Mouse (Mus musculus) telencephalon, adult 2 months (tissue): ENCODE data around the gene Sh3bp5.

Source experiments
- DNase-seq: peaks from one replicate; pipeline ENCODE4 v3.0.0-alpha.2; 2011; ENCODE audit warnings: low read depth, low spot score

Gene Sh3bp5

DNA sequence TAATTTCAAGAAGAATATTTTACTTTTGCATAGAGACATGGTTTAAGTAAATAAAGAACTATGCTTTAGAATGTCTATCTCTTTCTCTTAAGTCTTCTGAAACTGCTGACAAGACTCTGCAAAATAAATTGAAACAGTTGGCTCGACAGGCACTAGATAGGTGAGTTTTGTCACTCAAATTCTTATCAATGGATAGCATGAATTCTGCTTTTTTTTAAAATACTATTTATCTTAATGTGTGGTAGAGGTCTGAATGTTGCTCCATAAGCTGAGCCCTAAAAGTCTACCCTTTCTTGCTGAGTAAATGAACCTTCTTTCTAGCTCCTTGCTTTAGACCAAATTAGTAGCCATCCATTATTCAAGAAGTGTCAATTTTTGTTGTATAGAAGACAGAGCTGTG is 90.5 kb downstream of the Sh3bp5 start:
- DNase-seq, result no peak

GRCm38 (mm10) chr14:31343241-31343640 is 92.6 kb downstream of the Sh3bp5 start:
- DNase-seq, result no peak

DNA sequence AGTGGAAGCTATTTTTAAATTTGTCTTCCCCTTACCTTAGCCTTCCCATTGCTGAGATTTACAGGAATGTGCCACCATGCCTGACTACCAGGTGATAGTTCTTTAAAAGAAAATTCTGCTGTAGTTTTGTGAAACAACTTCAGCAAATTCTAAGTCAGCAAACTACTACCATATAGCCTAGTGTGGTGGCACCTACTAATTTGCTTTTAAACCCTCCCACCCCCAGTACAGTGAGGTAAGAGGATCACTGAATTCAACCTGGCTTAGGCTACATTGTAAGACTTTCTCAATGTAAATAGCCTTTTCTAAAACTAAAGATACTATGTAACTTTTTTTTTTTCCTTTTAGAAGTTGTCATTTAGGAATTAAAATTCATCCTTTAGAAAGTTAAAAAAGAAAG is 97.9 kb downstream of the Sh3bp5 start:
- no peak for DNase-seq

- no peak for DNase-seq
Measured at GRCm38 (mm10) chr14:31337406-31337805, 98.5 kb downstream of the Sh3bp5 start.

DNA sequence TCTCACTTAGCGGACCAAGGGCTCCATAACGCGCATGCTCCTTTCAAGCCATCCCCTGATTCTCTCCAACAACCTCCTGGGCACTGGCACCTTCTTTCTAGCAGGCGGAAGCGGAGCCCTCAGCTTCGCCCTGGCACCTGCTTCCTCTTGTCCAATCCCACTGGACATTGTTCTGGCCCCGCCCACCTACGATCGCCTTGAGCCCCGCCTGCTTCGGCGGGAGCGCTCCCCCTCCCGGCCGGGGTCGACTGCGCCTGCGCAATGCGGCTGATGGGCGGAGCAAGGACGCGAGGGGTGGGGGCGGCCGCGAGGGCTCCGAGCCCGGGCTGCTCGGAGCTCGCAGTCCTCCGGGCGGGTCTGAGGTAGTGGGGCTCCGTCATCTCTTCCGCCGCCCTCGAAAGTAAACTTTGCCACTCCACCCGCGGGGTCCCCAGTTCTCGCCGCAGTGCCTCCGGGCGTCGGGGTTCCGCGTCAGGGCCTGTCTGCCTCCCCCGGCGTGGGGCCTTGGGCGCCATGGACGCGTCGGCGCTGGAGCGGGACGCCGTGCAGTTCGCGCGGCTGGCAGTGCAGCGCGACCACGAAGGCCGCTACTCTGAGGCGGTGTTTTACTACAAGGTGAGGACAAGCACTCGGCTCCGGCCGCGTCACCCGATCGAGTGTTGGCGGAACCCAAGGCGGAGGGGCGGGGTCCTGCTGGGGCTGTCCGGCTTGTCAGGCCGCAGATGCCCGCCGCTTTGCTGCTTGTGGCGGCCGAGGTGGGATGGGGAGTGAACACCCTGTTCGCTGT is 99.3 kb downstream of the Sh3bp5 start, which contains the start of gene Capn7:
TSS of gene Capn7 (plus strand) at position 270 of the 787 bp plus-strand sequence.
- DNase-seq, result peak; percentile 97

DNA sequence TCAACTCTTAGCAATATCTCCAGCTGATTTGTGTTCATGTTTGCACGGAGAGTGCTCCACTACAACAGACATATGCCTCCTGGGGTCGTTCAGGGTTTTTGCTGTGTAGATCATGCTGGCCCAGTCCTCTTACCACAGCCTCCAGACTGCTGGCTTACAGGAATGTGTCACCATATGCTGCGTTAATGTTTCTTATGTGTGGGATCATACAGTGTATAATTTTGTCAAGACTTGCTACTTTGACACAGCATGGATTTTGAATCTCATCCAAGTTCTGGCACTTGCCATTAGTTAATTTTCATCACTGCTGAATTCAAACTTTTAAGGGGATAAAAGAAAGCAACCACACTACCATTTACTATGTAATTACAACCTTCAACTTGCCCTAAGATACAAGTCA is 100.1 kb downstream of the Sh3bp5 start:
- peak; percentile 55 for DNase-seq

- DNase-seq, result no peak
Measured at GRCm38 (mm10) chr14:31330957-31331356, 104.9 kb downstream of the Sh3bp5 start.

- no peak for DNase-seq
Measured at GRCm38 (mm10) chr14:31329741-31330140, 106.1 kb downstream of the Sh3bp5 start.

- DNase-seq, result peak; percentile 13
Measured at GRCm38 (mm10) chr14:31327681-31328080, 108.2 kb downstream of the Sh3bp5 start.

GRCm38 (mm10) chr14:31327196-31327595 is 108.7 kb downstream of the Sh3bp5 start:
- DNase-seq, result no peak

GRCm38 (mm10) chr14:31326770-31327169 is 109.1 kb downstream of the Sh3bp5 start:
- DNase-seq, result no peak

- no peak for DNase-seq
Measured at GRCm38 (mm10) chr14:31325551-31325950, 110.3 kb downstream of the Sh3bp5 start.

GRCm38 (mm10) chr14:31324851-31325250 is 111.0 kb downstream of the Sh3bp5 start:
- no peak for DNase-seq

GRCm38 (mm10) chr14:31323849-31324792 is 111.8 kb downstream of the Sh3bp5 start, which contains the start of gene Dnah1:
Gene Dnah1, minus strand, starts transcription at chr14:31323896.
- DNase-seq, result no peak

DNA sequence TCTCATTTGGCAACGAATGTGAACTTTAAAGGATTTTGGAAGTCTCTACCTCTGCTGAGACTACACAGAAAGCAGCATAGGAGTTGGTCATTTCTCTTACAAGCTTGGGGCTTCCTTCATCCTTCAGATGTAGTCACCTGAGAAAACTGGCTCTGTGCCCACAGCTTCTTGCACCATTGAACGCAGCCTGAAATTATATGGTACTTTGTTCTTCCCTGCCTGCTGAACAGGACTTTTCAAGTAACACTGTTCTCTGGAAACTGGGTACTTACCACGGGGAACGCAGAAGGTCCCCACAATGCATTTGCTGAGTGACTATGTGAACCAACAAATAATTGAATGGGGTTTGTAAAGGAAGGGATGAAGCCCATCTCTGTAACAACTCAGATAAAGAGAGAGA is 112.7 kb downstream of the Sh3bp5 start:
- DNase-seq, result no peak

DNA sequence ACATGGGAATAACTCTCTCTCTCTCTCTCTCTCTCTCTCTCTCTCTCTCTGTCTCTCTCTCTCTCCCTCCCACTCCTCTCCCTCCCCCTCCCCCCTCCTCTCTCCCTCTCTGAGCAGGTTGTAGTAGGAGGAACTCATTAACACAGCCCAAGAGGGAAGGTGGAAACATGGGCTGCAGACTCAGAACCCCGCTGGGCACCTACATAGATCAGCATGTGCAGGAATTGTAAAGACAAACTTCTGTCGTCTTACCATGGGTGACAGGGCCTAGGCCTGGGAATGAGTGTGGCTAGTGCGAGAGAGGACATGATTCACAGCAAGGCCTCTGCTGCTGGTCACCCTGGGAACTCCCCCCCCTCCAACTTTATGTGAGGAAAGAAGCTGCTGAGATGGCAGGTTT is 113.7 kb downstream of the Sh3bp5 start:
- DNase-seq, result no peak

GRCm38 (mm10) chr14:31321181-31321580 is 114.7 kb downstream of the Sh3bp5 start:
- DNase-seq, result no peak

GRCm38 (mm10) chr14:31319546-31319945 is 116.3 kb downstream of the Sh3bp5 start:
- DNase-seq, result no peak

DNA sequence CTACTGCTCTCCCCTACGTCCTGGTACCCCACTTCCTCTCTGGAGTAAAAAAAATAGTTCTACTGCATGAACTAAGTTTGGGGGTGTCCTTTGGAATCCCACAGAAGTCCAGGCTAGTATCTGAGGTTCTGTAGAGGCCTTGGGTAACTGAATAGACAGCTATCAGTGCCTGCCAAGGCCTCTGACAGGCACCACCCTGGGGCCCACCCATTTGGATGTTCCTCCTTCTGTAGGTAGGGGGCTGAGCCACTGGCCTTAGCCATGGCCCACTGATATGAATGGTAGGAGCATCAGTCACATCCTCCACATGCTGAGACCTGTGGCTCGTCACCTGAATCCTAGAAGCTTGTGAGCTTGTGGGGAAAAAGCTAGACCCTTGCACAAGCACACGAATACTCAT is 118.1 kb downstream of the Sh3bp5 start:
- no peak for DNase-seq

GRCm38 (mm10) chr14:31316613-31317012 is 119.3 kb downstream of the Sh3bp5 start:
- DNase-seq, result no peak

- no peak for DNase-seq
Measured at GRCm38 (mm10) chr14:31313192-31313591, 122.7 kb downstream of the Sh3bp5 start.
